Mouse (Mus musculus) intestine, embryonic 16.5 days (tissue): ENCODE results near the gene Lsm14a. TPM values are rescaled to one million over a fixed set of nuclear protein-coding genes. Genes with fewer than 3 reads are reported as not detected.

Experiments
- ATAC-seq: fragments of 200-750 bp; cut with Nextera tagmentation; 2 replicates; pipeline ENCODE4 v1.8.0; 2017; ENCODE audit warnings: moderate TSS enrichment, moderate library complexity
- H3K27ac ChIP-seq: fragments of 300-500 bp; sonication (generic); 2 replicates; pipeline ENCODE4 v1.5.1; 2014; ENCODE audit warnings: mild to moderate bottlenecking, low read length
- H3K27me3 ChIP-seq: fragments of 300-500 bp; sonication (generic); replicated peaks from 2 replicates; pipeline ENCODE4 v1.6.1; 2014; ENCODE audit warnings: low read length, control low read depth, mixed read lengths; ENCODE audit not compliant: control insufficient read depth, insufficient read depth
- H3K36me3 ChIP-seq: fragments of 300-500 bp; sonication (generic); 2 replicates; pipeline ENCODE4 v1.6.1; 2014; ENCODE audit warnings: low read length, control low read depth; ENCODE audit not compliant: control insufficient read depth, insufficient read depth
- H3K4me1 ChIP-seq: fragments of 300-500 bp; sonication (generic); 2 replicates; pipeline ENCODE4 v1.6.1; 2014; ENCODE audit warnings: low read length, control low read depth, mixed read lengths; ENCODE audit not compliant: control insufficient read depth, insufficient read depth
- H3K4me2 ChIP-seq: fragments of 300-500 bp; sonication (generic); 2 replicates; pipeline ENCODE4 v1.6.1; 2014; ENCODE audit warnings: low read depth, low read length, control low read depth
- H3K4me3 ChIP-seq: fragments of 300-500 bp; sonication (generic); 2 replicates; pipeline ENCODE4 v1.5.1; 2014; ENCODE audit warnings: mild to moderate bottlenecking, low read length
- H3K9ac ChIP-seq: fragments of 300-500 bp; sonication (generic); 2 replicates; pipeline ENCODE4 v1.6.1; 2014; ENCODE audit warnings: low read depth, low read length
- H3K9me3 ChIP-seq: fragments of 300-500 bp; sonication (generic); 2 replicates; pipeline ENCODE4 v1.6.1; 2016; ENCODE audit warnings: low read length, control low read depth; ENCODE audit not compliant: control insufficient read depth
- WGBS: fragments of 180-500 bp; shearing (Covaris S2); extraction: QIAGEN DNeasy Blood & Tissue Kit; methylation state at CpG from one replicate; pipeline ENCODE4 v1.1.7; 2014; 5-methylcytosine and 5-hydroxymethylcytosine counted together
- polyA plus RNA-seq: library from polyadenylated mRNA; unstranded; fragments of >200 nt; fragmentation: Nextera tagmentation; extraction: Ambion mirVana; gene quantifications from 2 replicates; pipeline ENCODE4 v1.2.1, GENCODE M21; 2015

Gene Lsm14a
- polyA plus RNA-seq, 1 experiment from 2014 or later, result 66.2 TPM

DNA sequence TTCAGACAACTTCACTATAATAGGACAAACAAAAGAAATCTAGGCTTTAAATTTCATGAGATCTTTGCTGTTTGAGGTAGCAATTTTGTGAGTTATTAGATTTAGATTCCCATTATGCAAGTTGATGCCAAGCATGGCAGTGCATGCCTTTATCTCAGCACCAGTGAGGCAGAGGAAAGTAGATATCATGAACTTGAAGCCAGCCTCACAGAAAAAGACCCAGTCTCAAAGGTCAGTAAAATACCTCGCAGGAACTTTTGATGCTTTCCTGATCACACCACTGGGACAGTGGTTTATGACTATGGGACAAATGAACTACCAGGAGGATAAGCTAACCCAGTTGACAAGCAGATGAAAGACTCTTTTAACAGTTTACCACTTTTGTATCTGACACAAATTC lies 10.3 kb downstream of the Lsm14a start:
- no peaks in the 10 kb centered on the region for H3K27me3 ChIP-seq
- H3K4me3 ChIP-seq, result no peak overlapping the region
- no peak overlapping the region for H3K9ac ChIP-seq
- H3K9me3 ChIP-seq, result no peaks in the 10 kb centered on the region
- no peaks in the 10 kb centered on the region for H3K36me3 ChIP-seq
- 28% methylated on average over 1 of the region's 1 CpGs for WGBS
- peak; percentile 68 for ATAC-seq
- H3K4me1 ChIP-seq, result peaks cover 33% of the 10 kb centered on the region
- no peak overlapping the region for H3K27ac ChIP-seq
- H3K4me2 ChIP-seq, result no peak overlapping the region

DNA sequence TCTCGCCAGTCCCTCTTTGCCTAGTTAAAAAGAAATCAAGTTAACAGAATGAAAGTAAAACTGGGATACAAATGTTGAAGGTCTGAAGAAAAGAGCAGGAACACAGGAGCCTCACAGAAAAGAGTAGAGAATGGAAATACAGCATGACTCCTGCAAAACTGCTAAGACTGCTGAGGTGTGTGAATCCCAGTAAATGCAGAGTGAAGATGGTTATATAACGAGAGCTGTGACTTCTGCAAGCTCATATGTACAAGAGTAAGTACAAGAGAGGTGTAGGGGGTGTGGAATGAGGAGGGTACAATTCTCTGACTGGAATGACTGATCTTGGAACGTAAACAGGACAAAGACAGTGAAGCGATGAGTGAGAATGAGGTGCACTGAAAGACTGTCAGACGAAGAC lies 11.4 kb downstream of the Lsm14a start:
- WGBS, result 85% methylated on average over 5 of the region's 5 CpGs
- Histone ChIP-seq H3K9ac (no peak overlapping the region), H3K4me1 (peaks cover 24% of the 10 kb centered on the region), H3K4me3 (no peak overlapping the region), H3K4me2 (no peak overlapping the region), H3K27ac (no peak overlapping the region), H3K9me3 (no peaks in the 10 kb centered on the region), H3K36me3 (no peaks in the 10 kb centered on the region), H3K27me3 (no peaks in the 10 kb centered on the region)
- no peak for ATAC-seq

DNA sequence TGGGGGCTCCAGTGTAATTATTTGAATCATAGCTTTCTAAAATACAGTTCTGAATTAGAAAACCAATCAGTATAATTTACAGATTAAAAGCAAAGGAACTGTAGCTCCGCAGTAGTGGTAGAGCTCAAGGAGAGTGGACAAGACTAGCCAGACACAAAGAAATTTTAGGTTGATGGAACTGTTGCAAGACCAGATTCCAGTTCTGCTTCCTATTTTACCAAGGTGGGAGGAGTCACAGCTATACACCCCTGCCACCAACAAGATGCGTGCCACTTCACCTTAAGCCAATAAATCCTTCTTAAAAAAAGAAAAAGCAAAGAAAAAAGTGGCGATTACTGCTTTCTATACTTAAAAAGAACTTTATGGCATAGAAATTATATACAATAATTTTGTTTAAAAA lies 12.8 kb downstream of the Lsm14a start:
- no peaks in the 10 kb centered on the region for H3K27me3 ChIP-seq
- H3K27ac ChIP-seq, result no peak overlapping the region; the same call in 1 of the 2 replicates
- H3K36me3 ChIP-seq, result no peaks in the 10 kb centered on the region
- no peak overlapping the region for H3K4me3 ChIP-seq
- no peak overlapping the region for H3K4me2 ChIP-seq
- no peaks in the 10 kb centered on the region for H3K9me3 ChIP-seq
- ATAC-seq, result no peak
- H3K4me1 ChIP-seq, result peaks cover 16% of the 10 kb centered on the region
- H3K9ac ChIP-seq, result no peak overlapping the region
- WGBS, result 85% methylated on average over 3 of the region's 3 CpGs

DNA sequence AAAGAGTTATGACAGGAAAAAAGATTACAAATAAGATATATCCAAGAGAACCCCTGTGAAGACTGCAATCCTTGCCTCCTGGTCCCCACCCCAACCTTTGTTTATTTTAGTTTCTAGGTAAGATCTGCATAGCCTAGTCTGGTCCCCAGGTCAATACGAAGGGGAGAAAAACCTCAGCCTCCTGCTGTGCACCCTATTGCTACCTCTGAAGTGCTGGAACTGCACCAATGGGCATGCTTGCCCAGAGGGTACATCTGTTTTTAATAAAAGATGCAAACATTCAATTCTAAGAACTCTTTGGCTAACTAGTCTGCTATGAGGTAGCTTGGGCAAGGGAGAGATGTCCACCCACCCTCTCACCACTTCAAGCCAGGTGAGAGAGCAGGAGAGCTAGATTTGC lies 19.2 kb downstream of the Lsm14a start:
- Histone ChIP-seq H3K27me3 (no peaks in the 10 kb centered on the region), H3K4me3 (no peak overlapping the region), H3K36me3 (peaks cover 11% of the 10 kb centered on the region), H3K4me2 (no peak overlapping the region), H3K9ac (no peak overlapping the region), H3K4me1 (peaks cover 4% of the 10 kb centered on the region; the same call in 1 of the 2 replicates), H3K9me3 (no peaks in the 10 kb centered on the region), H3K27ac (no peak overlapping the region)
- WGBS, result 65% methylated on average over 1 of the region's 1 CpGs
- ATAC-seq, result no peak

DNA sequence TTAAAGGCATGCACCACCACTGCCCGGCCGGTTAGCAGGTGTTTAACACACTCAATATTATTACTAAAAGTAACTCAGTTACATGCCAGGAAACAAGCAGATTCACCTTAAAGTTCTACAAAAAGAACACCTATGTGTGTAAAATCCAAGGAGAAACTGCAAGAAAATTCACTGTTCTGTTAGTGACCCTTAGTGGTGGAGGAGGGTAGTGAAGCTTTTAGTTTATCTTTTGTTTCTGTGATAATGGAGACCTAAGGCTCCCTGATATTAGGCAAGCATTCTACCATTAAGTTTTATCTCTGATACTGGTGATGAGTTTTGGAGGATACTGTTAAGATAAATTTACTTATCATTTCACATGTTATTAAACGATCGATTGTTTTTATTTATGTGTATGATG lies 37.5 kb downstream of the Lsm14a start:
- no peaks in the 10 kb centered on the region for H3K9me3 ChIP-seq
- no peak overlapping the region for H3K27ac ChIP-seq
- H3K4me1 ChIP-seq, result no peaks in the 10 kb centered on the region
- no peak overlapping the region for H3K4me3 ChIP-seq
- ATAC-seq, result no peak
- no peak overlapping the region for H3K9ac ChIP-seq
- peaks cover 11% of the 10 kb centered on the region; the same call in 1 of the 2 replicates for H3K36me3 ChIP-seq
- WGBS, result 89% methylated on average over 4 of the region's 4 CpGs
- no peaks in the 10 kb centered on the region for H3K27me3 ChIP-seq
- no peak overlapping the region for H3K4me2 ChIP-seq

DNA sequence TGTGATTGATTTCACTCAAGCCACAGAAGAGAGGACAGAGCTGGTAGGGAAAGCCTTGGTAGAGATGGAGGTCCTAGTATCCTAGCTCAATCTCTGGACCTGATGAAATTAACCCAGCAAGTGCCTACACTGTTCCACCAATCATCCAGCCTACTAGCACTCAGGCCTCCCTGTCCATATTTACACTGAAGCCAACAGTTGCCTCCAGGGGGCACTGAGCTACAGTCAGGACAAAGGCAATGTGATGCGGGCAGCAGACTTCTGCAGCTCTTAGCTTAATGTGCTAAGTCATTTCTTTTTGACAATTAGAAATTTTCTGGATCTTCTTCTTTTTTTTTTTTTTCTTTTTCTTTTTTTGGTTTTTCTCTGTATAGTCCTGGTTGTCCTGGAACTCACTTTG lies 41.1 kb downstream of the Lsm14a start:
- H3K9me3 ChIP-seq, result no peaks in the 10 kb centered on the region
- no peak overlapping the region for H3K9ac ChIP-seq
- 82% methylated on average over 1 of the region's 1 CpGs for WGBS

DNA sequence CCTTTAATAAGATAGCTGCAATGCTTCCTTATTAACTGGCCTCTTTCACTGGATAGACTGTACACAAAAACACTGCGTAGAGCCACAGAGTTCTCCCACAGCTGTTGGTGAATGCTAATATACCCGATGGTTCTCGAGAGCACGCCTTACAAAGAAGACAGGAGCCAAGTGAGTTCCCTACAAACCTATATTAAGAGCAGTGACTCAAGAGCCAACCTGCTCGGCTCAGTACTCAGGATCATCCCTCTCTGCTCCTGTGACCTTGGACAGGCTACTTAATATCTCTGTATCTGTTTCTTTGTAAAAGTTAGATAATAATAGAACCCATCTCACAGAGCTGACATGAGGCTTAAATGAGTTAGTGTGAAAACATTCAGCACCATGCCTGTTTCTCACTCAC lies 42.9 kb downstream of the Lsm14a start:
- 93% methylated on average over 5 of the region's 5 CpGs for WGBS

More for the DNA sequence above, 41.1 kb downstream of the Lsm14a start:
- ATAC-seq, result no peak
- no peak overlapping the region for H3K4me3 ChIP-seq
- H3K4me2 ChIP-seq, result no peak overlapping the region
- H3K27me3 ChIP-seq, result no peaks in the 10 kb centered on the region
- no peaks in the 10 kb centered on the region for H3K4me1 ChIP-seq
- peaks cover 11% of the 10 kb centered on the region; the same call in 1 of the 2 replicates for H3K36me3 ChIP-seq
- H3K27ac ChIP-seq, result no peak overlapping the region

DNA sequence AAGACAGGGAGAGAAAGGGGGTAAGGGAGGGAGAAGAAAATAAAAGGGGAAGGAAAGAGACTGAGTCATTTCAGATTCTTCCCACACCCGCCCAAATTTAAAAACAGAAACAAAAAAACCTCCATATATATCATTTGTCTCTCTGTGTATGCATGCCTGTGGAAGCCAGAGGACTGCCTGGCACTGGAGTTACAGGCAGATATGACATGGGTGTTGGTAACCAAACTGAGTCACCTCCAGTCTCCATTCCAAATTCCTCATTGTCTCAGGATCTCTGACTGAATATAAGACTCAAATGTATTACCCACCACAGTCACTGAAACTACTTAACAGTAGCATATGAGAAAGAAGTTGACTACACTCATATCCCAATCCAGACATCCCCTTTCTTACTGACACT lies 45.1 kb downstream of the Lsm14a start:
- Histone ChIP-seq H3K4me2 (no peak overlapping the region), H3K4me1 (no peaks in the 10 kb centered on the region), H3K36me3 (peaks cover 10% of the 10 kb centered on the region), H3K27me3 (no peaks in the 10 kb centered on the region), H3K27ac (no peak overlapping the region), H3K9me3 (no peaks in the 10 kb centered on the region), H3K9ac (no peak overlapping the region), H3K4me3 (no peak overlapping the region)
- ATAC-seq, result no peak
- WGBS, result 76% methylated on average over 1 of the region's 1 CpGs

More for the DNA sequence above, 42.9 kb downstream of the Lsm14a start:
- H3K4me1 ChIP-seq, result no peaks in the 10 kb centered on the region
- H3K9me3 ChIP-seq, result no peaks in the 10 kb centered on the region
- H3K36me3 ChIP-seq, result peaks cover 10% of the 10 kb centered on the region; the same call in 1 of the 2 replicates
- no peak for ATAC-seq
- no peak overlapping the region for H3K9ac ChIP-seq
- no peak overlapping the region for H3K4me3 ChIP-seq
- no peak overlapping the region for H3K4me2 ChIP-seq
- H3K27ac ChIP-seq, result no peak overlapping the region
- H3K27me3 ChIP-seq, result no peaks in the 10 kb centered on the region

DNA sequence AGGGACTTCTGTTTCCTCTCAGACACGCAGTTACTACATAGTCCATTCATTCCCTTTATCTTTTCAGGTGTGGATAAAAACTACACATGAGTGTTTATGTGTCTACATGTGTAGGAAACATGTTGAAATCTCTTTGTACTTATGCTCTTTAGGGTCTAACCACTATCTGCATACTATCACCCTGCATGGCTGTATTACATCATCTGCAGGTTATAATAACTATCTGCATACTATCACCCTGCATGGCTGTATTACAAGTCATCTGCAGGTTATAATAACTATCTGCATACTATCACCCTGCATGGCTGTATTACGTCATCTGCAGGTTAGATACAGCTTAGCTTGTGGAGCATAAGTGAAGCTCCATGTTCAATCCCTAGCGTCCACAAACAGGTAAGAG lies 46.1 kb downstream of the Lsm14a start:
- Histone ChIP-seq H3K27me3 (no peaks in the 10 kb centered on the region), H3K4me1 (no peaks in the 10 kb centered on the region), H3K4me2 (no peak overlapping the region), H3K27ac (no peak overlapping the region), H3K9me3 (no peaks in the 10 kb centered on the region), H3K9ac (no peak overlapping the region), H3K4me3 (no peak overlapping the region), H3K36me3 (peaks cover 13% of the 10 kb centered on the region)
- ATAC-seq, result no peak
- 89% methylated on average over 3 of the region's 3 CpGs for WGBS

DNA sequence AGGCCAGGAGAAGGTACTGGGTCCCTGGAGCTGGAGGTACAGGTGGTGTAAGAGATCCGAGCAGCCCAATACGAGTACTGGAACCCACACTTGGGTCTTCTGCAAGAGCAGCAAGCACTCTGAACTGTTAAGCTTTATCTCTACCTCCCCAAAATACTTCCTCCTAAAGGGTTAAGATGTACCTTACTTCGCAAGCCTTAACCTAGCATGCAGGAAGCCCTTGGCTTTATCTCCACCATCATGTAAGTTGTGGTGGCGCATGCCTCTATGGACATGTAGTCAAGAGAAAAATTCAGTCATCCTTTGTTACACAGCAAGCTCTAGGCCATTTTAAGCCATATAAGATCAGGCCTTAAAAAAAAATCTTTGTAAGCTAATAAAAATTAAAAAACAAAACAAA lies 46.6 kb downstream of the Lsm14a start:
- H3K27ac ChIP-seq, result no peak overlapping the region
- no peaks in the 10 kb centered on the region for H3K4me1 ChIP-seq
- H3K4me3 ChIP-seq, result no peak overlapping the region
- H3K27me3 ChIP-seq, result no peaks in the 10 kb centered on the region
- no peak overlapping the region for H3K4me2 ChIP-seq
- H3K9me3 ChIP-seq, result no peaks in the 10 kb centered on the region
- H3K36me3 ChIP-seq, result peaks cover 11% of the 10 kb centered on the region
- ATAC-seq, result no peak
- 93% methylated on average over 4 of the region's 4 CpGs for WGBS
- no peak overlapping the region for H3K9ac ChIP-seq
